Mouse (Mus musculus) cerebellum, adult 2 months (tissue): ENCODE data around the gene Slc22a18. TPM values are rescaled to one million over a fixed set of nuclear protein-coding genes. Genes with fewer than 3 reads are reported as not detected.
"Not testable (repeated sequence)": the region's sequence is repeated elsewhere in the genome, so short reads cannot be mapped to it uniquely, and the experiment has no call there.

Experiments
- DNase-seq, 2 experiments: peaks; one replicate each; pipeline ENCODE4 v3.0.0; 2021
- H3K27ac ChIP-seq: fragments of 200-500 bp; 2 replicates; pipeline ENCODE4 v1.5.1; 2012; ENCODE audit warnings: low read length, control low read depth, inconsistent platforms; ENCODE audit not compliant: insufficient read depth
- H3K27me3 ChIP-seq: fragments of 200-500 bp; 2 replicates; pipeline ENCODE4 v1.6.1; 2012; ENCODE audit warnings: inconsistent platforms, mild to moderate bottlenecking, low read length, moderate library complexity; ENCODE audit not compliant: control insufficient read depth, insufficient read depth
- H3K4me1 ChIP-seq: fragments of 200-500 bp; 2 replicates; pipeline ENCODE4 v1.6.1; 2011; ENCODE audit warnings: low read length; ENCODE audit not compliant: control insufficient read depth, insufficient read depth
- H3K4me3 ChIP-seq: fragments of 200-500 bp; replicated peaks from 2 replicates; pipeline ENCODE3; 2011; ENCODE audit warnings: mild to moderate bottlenecking, low read depth, low read length, control low read depth; ENCODE audit not compliant: insufficient read depth
- CTCF ChIP-seq: fragments of 200-500 bp; IDR thresholded peaks from 2 replicates; pipeline ENCODE4 v1.5.1; 2011; ENCODE audit warnings: low read depth, mild to moderate bottlenecking, control low read depth, low read length, moderate library complexity, borderline replicate concordance; ENCODE audit not compliant: insufficient read depth
- POLR2A ChIP-seq: fragments of 200-500 bp; IDR thresholded peaks from 2 replicates; pipeline ENCODE4 v1.6.1; 2011; ENCODE audit warnings: low read length, control low read depth, borderline replicate concordance; ENCODE audit not compliant: insufficient read depth
- WGBS: fragments of 180-500 bp; shearing (Covaris S2); methylation state at CpG from one replicate; pipeline ENCODE4 v1.1.7; 2018; 5-methylcytosine and 5-hydroxymethylcytosine counted together
- polyA plus RNA-seq: library from polyadenylated mRNA; depleted of rRNA; stranded (reverse); fragments of >200 nt; gene quantifications from 2 replicates; pipeline ENCODE4 v1.2.3, GENCODE M21; 2012

Gene Slc22a18
- polyA plus RNA-seq, 1 experiment: 0.90 TPM

- Histone ChIP-seq H3K27ac (no peak overlapping the region), H3K4me3 (no peak overlapping the region), H3K4me1 (no peaks in the 10 kb centered on the region; the same call in 1 of the 2 replicates), H3K27me3 (no peaks in the 10 kb centered on the region)
- WGBS: 89% methylated on average over 3 of the region's 3 CpGs
- TF ChIP-seq POLR2A: no peak
- TF ChIP-seq CTCF: no peak
- DNase-seq: no peak
Measured at GRCm38 (mm10) chr7:143510593-143511334, 37.2 kb downstream of the Slc22a18 start.

- no peak for DNase-seq
- Histone ChIP-seq H3K4me1 (no peaks in the 10 kb centered on the region; the same call in 1 of the 2 replicates), H3K27me3 (no peaks in the 10 kb centered on the region), H3K27ac (no peak overlapping the region), H3K4me3 (no peak overlapping the region)
- no peak for TF ChIP-seq CTCF
- no peak for TF ChIP-seq POLR2A
Measured at GRCm38 (mm10) chr7:143511335-143511712, 37.8 kb downstream of the Slc22a18 start.

GRCm38 (mm10) chr7:143513763-143514415 is 40.4 kb downstream of the Slc22a18 start:
- TF ChIP-seq POLR2A (no peak), CTCF (no peak)
- H3K27ac ChIP-seq: no peak overlapping the region
- no peaks in the 10 kb centered on the region; the same call in 1 of the 2 replicates for H3K4me1 ChIP-seq
- 83% methylated on average over 10 of the region's 10 CpGs for WGBS
- DNase-seq: no peak
- no peaks in the 10 kb centered on the region for H3K27me3 ChIP-seq
- H3K4me3 ChIP-seq: no peak overlapping the region

- Histone ChIP-seq H3K27ac (no peak overlapping the region), H3K4me3 (no peak overlapping the region), H3K27me3 (no peaks in the 10 kb centered on the region), H3K4me1 (no peaks in the 10 kb centered on the region; the same call in 1 of the 2 replicates)
- WGBS: 92% methylated on average over 4 of the region's 4 CpGs
- TF ChIP-seq CTCF: no peak
- TF ChIP-seq POLR2A: no peak
- DNase-seq: no peak
Measured at GRCm38 (mm10) chr7:143514416-143514768, 40.9 kb downstream of the Slc22a18 start.

GRCm38 (mm10) chr7:143519333-143519732 is 45.8 kb downstream of the Slc22a18 start:
- WGBS: 68% methylated on average over 4 of the region's 4 CpGs
- H3K27me3 ChIP-seq: no peaks in the 10 kb centered on the region
- H3K27ac ChIP-seq: no peak overlapping the region
- TF ChIP-seq POLR2A (no peak), CTCF (no peak)
- DNase-seq: no peak
- H3K4me1 ChIP-seq: no peaks in the 10 kb centered on the region; the same call in 1 of the 2 replicates
- no peak overlapping the region for H3K4me3 ChIP-seq

- peak; percentile 30 to 31 for DNase-seq
- no peak for TF ChIP-seq POLR2A
- WGBS: 14% methylated on average over 1 of the region's 1 CpGs
- no peak overlapping the region for H3K4me3 ChIP-seq
- no peaks in the 10 kb centered on the region for H3K27me3 ChIP-seq
- H3K4me1 ChIP-seq: no peaks in the 10 kb centered on the region
- no peak overlapping the region for H3K27ac ChIP-seq
Measured at GRCm38 (mm10) chr7:143532410-143532809, 58.9 kb downstream of the Slc22a18 start.

GRCm38 (mm10) chr7:143533284-143533683 is 59.7 kb downstream of the Slc22a18 start:
- no peak for TF ChIP-seq POLR2A
- TF ChIP-seq CTCF: no peak
- 88% methylated on average over 2 of the region's 2 CpGs for WGBS

GRCm38 (mm10) chr7:143536251-143536650 is 62.7 kb downstream of the Slc22a18 start:
- no peaks in the 10 kb centered on the region for H3K27me3 ChIP-seq
- WGBS: 91% methylated on average over 3 of the region's 3 CpGs
- no peak overlapping the region for H3K4me3 ChIP-seq
- no peak for DNase-seq
- no peaks in the 10 kb centered on the region for H3K4me1 ChIP-seq
- TF ChIP-seq POLR2A: no peak
- no peak for TF ChIP-seq CTCF
- H3K27ac ChIP-seq: no peak overlapping the region

More at GRCm38 (mm10) chr7:143533284-143533683, 59.7 kb downstream of the Slc22a18 start:
- no peaks in the 10 kb centered on the region for H3K4me1 ChIP-seq
- no peaks in the 10 kb centered on the region for H3K27me3 ChIP-seq
- H3K4me3 ChIP-seq: no peak overlapping the region
- H3K27ac ChIP-seq: no peak overlapping the region
- no peak for DNase-seq

GRCm38 (mm10) chr7:143538229-143538628 is 64.7 kb downstream of the Slc22a18 start:
- not testable (repeated sequence) for DNase-seq, H3K27ac ChIP-seq, H3K27me3 ChIP-seq, H3K4me3 ChIP-seq, H3K4me1 ChIP-seq
- WGBS: 91% methylated on average over 6 of the region's 6 CpGs
